Mouse (Mus musculus) E14TG2a.4 (cell line): ENCODE results near the gene Gpx2.

Source experiments
- CTCF ChIP-seq: conservative IDR thresholded peaks from 2 replicates; pipeline ENCODE4 v1.5.1; 2014; ENCODE audit warnings: low read length
- NANOG ChIP-seq: IDR thresholded peaks from 2 replicates; pipeline ENCODE4 v1.6.1; 2014; ENCODE audit warnings: borderline replicate concordance, low read length, mixed read lengths

DNA sequence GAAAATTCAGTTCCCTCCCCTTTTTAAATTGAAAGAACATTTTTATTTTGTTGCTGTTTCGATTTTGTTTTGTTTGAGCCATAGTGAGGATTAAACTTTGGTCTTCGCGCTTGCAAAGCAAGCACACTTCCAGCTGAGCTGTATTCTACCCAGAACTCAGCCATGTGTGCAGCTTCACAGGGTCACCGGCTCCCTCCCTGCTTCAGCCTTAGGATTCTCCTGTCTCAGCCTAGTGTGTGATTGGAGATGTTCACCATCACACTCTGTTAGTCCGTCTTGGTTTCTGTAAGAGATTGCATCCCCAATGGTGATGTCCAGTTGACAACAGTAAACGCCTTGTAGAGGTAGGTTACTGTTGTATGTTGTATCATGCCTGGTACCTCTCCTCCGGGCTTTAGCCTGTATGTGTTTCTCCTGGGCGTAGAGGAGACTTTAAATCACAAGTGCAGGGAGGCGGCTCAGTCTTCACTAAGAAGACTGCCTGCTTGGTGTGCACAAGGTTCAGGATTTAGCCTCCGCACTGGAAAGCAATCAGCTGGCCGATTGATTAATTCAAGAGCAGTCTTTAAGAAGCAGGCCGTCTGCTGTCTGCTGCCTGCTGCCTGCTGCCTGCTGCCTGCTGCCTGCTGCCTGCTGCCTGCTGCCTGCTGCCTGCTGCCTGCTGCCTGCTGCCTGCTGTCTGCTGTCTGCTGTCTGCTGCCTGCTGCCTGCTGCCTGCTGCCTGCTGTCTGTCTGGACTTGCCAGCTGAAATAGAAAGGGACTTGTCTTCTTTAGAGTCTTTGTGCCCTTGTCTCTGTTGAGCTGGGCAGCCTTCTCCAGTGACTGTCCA, 14.5 kb downstream of the Gpx2 start:
- no peak for TF ChIP-seq CTCF
- TF ChIP-seq NANOG, result no peak
